Mouse (Mus musculus) limb, embryonic 15.5 days (tissue): ENCODE measurements around the gene Apaf1. TPM values are rescaled to one million over a fixed set of nuclear protein-coding genes. Genes with fewer than 3 reads are reported as not detected.

Experiments
- polyA plus RNA-seq: library from polyadenylated mRNA; unstranded; fragments of >200 nt; fragmentation: Nextera tagmentation; extraction: Ambion mirVana; gene quantifications from 2 replicates; pipeline ENCODE4 v1.2.1, GENCODE M21; 2015

The Apaf1 gene
- polyA plus RNA-seq, 1 experiment from 2014 or later, result 24.3 TPM

Other genes starting within 250 kb of the Apaf1 start
- 77.8 and 87.9 TPM in 2 replicates for gene Ikbip, start 170 bp upstream of the Apaf1 start, polyA plus RNA-seq
- gene Slc25a3, start 41.3 kb upstream of the Apaf1 start, polyA plus RNA-seq, result 396 and 431 TPM in 2 replicates
- 162 and 201 TPM in 2 replicates for gene Tmpo, start 98.5 kb upstream of the Apaf1 start, polyA plus RNA-seq